Mouse (Mus musculus) left cerebral cortex, postnatal 10 days (tissue): Measurements from ENCODE around the gene G530012D18Rik. TPM values are rescaled to one million over a fixed set of nuclear protein-coding genes. Genes with fewer than 3 reads are reported as not detected.
"Not testable (repeated sequence)": the region's sequence is repeated elsewhere in the genome, so short reads cannot be mapped to it uniquely, and the experiment has no call there.

Source experiments
- DNase-seq, 2 experiments: peaks; one replicate each; pipeline ENCODE4 v3.0.0; 2021 to 2022; ENCODE audit warnings: low spot score in 2 of 2, mixed read lengths in 1 of 2; ENCODE audit errors: extremely low spot score in 1 of 2
- intact Hi-C: fragments of 180-260 bp; cut with DNase I; formaldehyde crosslinking; loops from one replicate; pipeline ENCODE4 v1.15.1; 2025
- total RNA-seq, 2 experiments: library from RNA; stranded (reverse); gene quantifications; 2 replicates each; pipeline ENCODE4 v1.2.3; 2021

The G530012D18Rik gene
- total RNA-seq, 2 experiments from 2014 or later: not detected

- intact Hi-C loops: not testable (repeated sequence)
Measured at GRCm38 (mm10) chr1:85608361-85608760, 32.9 kb downstream of the G530012D18Rik start.

GRCm38 (mm10) chr1:85610581-85610980, 35.1 kb downstream of the G530012D18Rik start:
- DNase-seq, intact Hi-C loops: not testable (repeated sequence)

More at GRCm38 (mm10) chr1:85608361-85608760, 32.9 kb downstream of the G530012D18Rik start:
- not testable (repeated sequence) for DNase-seq

- intact Hi-C loops, DNase-seq: not testable (repeated sequence)
Measured at GRCm38 (mm10) chr1:85615096-85615495, 39.6 kb downstream of the G530012D18Rik start.

- intact Hi-C loops, DNase-seq: not testable (repeated sequence)
Measured at GRCm38 (mm10) chr1:85615819-85616218, 40.3 kb downstream of the G530012D18Rik start.

GRCm38 (mm10) chr1:85617161-85617560, 41.7 kb downstream of the G530012D18Rik start:
- DNase-seq, intact Hi-C loops: not testable (repeated sequence)

- DNase-seq, intact Hi-C loops: not testable (repeated sequence)
Measured at GRCm38 (mm10) chr1:85618689-85619088, 43.2 kb downstream of the G530012D18Rik start.

Other genes with a start within 250 kb of the G530012D18Rik start
- under 1 TPM; 0.51 to 0.95 TPM for gene Sp110, start 23.1 kb downstream of the G530012D18Rik start, total RNA-seq
- gene Sp140, start 24.7 kb downstream of the G530012D18Rik start, total RNA-seq: 1 to 10 TPM in 1 of 2 experiments, under 1 TPM in 1; 0.79 to 1.1 TPM
- gene Sp100, start 74.3 kb downstream of the G530012D18Rik start, total RNA-seq: under 1 TPM in 1 of 2 experiments, not detected in 1; 0.61 TPM
- gene A630001G21Rik, start 203.0 kb downstream of the G530012D18Rik start, total RNA-seq: under 1 TPM; 0.49 to 0.91 TPM
- gene Cab39, start 217.8 kb downstream of the G530012D18Rik start, total RNA-seq: 100 to 1,000 TPM; 134 to 148 TPM